Mouse (Mus musculus) embryonic facial prominence, embryonic 14.5 days (tissue): ENCODE results near the gene Trmt10b. TPM values are rescaled to one million over a fixed set of nuclear protein-coding genes. Genes with fewer than 3 reads are reported as not detected.

Source experiments
- ATAC-seq: fragments of 200-750 bp; cut with Nextera tagmentation; 2 replicates; pipeline ENCODE4 v1.8.0; 2017; ENCODE audit warnings: low read depth, moderate number of reproducible peaks, moderate TSS enrichment
- DNase-seq: peaks from one replicate; pipeline ENCODE4 v3.0.0-alpha.2; 2015; ENCODE audit warnings: low spot score
- H3K27ac ChIP-seq: fragments of 300-500 bp; sonication (generic); replicated peaks from 2 replicates; pipeline ENCODE4 v1.5.1; 2014; ENCODE audit warnings: low read depth, mild to moderate bottlenecking, low read length, moderate library complexity
- H3K27me3 ChIP-seq: fragments of 300-500 bp; sonication (generic); replicated peaks from 2 replicates; pipeline ENCODE4 v1.6.1; 2014; ENCODE audit warnings: low read length; ENCODE audit not compliant: control insufficient read depth, insufficient read depth
- H3K36me3 ChIP-seq: fragments of 300-500 bp; sonication (generic); 2 replicates; pipeline ENCODE4 v1.6.1; 2014; ENCODE audit warnings: low read length, mixed read lengths; ENCODE audit not compliant: control insufficient read depth, insufficient read depth
- H3K4me1 ChIP-seq: fragments of 300-500 bp; sonication (generic); 2 replicates; pipeline ENCODE4 v1.6.1; 2014; ENCODE audit warnings: antibody characterized with exemption, low read length; ENCODE audit not compliant: control insufficient read depth, insufficient read depth
- H3K4me2 ChIP-seq: fragments of 300-500 bp; sonication (generic); 2 replicates; pipeline ENCODE4 v1.6.1; 2014; ENCODE audit warnings: low read depth, mild to moderate bottlenecking, low read length, moderate library complexity, mixed read lengths
- H3K4me3 ChIP-seq: fragments of 300-500 bp; sonication (generic); 2 replicates; pipeline ENCODE4 v1.5.1; 2014; ENCODE audit warnings: low read depth, mild to moderate bottlenecking, low read length
- H3K9ac ChIP-seq: fragments of 300-500 bp; sonication (generic); 2 replicates; pipeline ENCODE4 v1.6.1; 2014; ENCODE audit warnings: low read depth, mild to moderate bottlenecking, low read length, moderate library complexity, mixed read lengths
- H3K9me3 ChIP-seq: fragments of 300-500 bp; sonication (generic); 2 replicates; pipeline ENCODE4 v1.6.1; 2016; ENCODE audit warnings: low read length; ENCODE audit not compliant: control insufficient read depth
- WGBS: fragments of 180-500 bp; shearing (Covaris S2); extraction: QIAGEN DNeasy Blood & Tissue Kit; methylation state at CpG from one replicate; pipeline ENCODE4 v1.1.7; 2014; 5-methylcytosine and 5-hydroxymethylcytosine counted together
- polyA plus RNA-seq: library from polyadenylated mRNA; unstranded; fragments of >200 nt; fragmentation: Nextera tagmentation; extraction: Ambion mirVana; gene quantifications from 2 replicates; pipeline ENCODE4 v1.2.1, GENCODE M21; 2014

Gene Trmt10b
- polyA plus RNA-seq, 1 experiment from 2014 or later = 18.7 TPM

GRCm38 (mm10) chr4:45320159-45320816 lies 23.4 kb downstream of the Trmt10b start:
- Histone ChIP-seq H3K4me1 (peaks cover 8% of the 10 kb centered on the region), H3K9me3 (peaks cover 4% of the 10 kb centered on the region; the same call in 1 of the 2 replicates), H3K4me2 (peak overlapping the region; percentile 67), H3K9ac (peak overlapping the region; percentile 94), H3K4me3 (peak overlapping the region; percentile 99), H3K27me3 (peaks cover 9% of the 10 kb centered on the region), H3K27ac (peak overlapping the region; percentile 77), H3K36me3 (peaks cover 30% of the 10 kb centered on the region)
- DNase-seq (peak; percentile 88), ATAC-seq (peak; percentile 93)
- WGBS = under 1% methylated on average over 32 of the region's 56 CpGs

- Histone ChIP-seq H3K9me3 (no peaks in the 10 kb centered on the region), H3K4me3 (no peak overlapping the region), H3K4me1 (no peaks in the 10 kb centered on the region), H3K27me3 (no peaks in the 10 kb centered on the region), H3K9ac (no peak overlapping the region), H3K36me3 (no peaks in the 10 kb centered on the region), H3K27ac (no peak overlapping the region), H3K4me2 (no peak overlapping the region)
- ATAC-seq (no peak), DNase-seq (peak; percentile 21)
- 74% methylated on average over 7 of the region's 7 CpGs for WGBS
Measured at GRCm38 (mm10) chr4:45331139-45331538, 34.2 kb downstream of the Trmt10b start.

- ATAC-seq = no peak
- no peak overlapping the region for H3K27ac ChIP-seq
- WGBS = 70% methylated on average over 3 of the region's 3 CpGs
- no peak overlapping the region for H3K9ac ChIP-seq
- no peaks in the 10 kb centered on the region for H3K36me3 ChIP-seq
- H3K27me3 ChIP-seq = no peaks in the 10 kb centered on the region
- H3K4me2 ChIP-seq = no peak overlapping the region
- no peak for DNase-seq
- H3K4me1 ChIP-seq = no peaks in the 10 kb centered on the region
- H3K9me3 ChIP-seq = no peaks in the 10 kb centered on the region
- no peak overlapping the region for H3K4me3 ChIP-seq
Measured at GRCm38 (mm10) chr4:45332466-45332865, 35.5 kb downstream of the Trmt10b start.

GRCm38 (mm10) chr4:45341226-45341625 lies 44.3 kb downstream of the Trmt10b start:
- H3K27me3 ChIP-seq = no peaks in the 10 kb centered on the region
- no peak for DNase-seq
- whole genome bisulfite sequencing = 60% methylated on average over 9 of the region's 9 CpGs
- peak overlapping the region; percentile 95 for H3K27ac ChIP-seq
- H3K9me3 ChIP-seq = no peaks in the 10 kb centered on the region
- ATAC-seq = no peak
- peak overlapping the region; percentile 65 for H3K4me2 ChIP-seq
- H3K4me1 ChIP-seq = peaks cover 11% of the 10 kb centered on the region
- no peaks in the 10 kb centered on the region; the same call in 1 of the 2 replicates for H3K36me3 ChIP-seq
- peak overlapping the region; percentile 91 for H3K4me3 ChIP-seq
- peak overlapping the region; percentile 96 for H3K9ac ChIP-seq

- Histone ChIP-seq H3K9me3 (no peaks in the 10 kb centered on the region), H3K27me3 (no peaks in the 10 kb centered on the region), H3K4me1 (peaks cover 11% of the 10 kb centered on the region), H3K4me2 (peak within 1 kb of the TSS; percentile 65), H3K4me3 (peak within 1 kb of the TSS; percentile 91), H3K36me3 (peaks cover 3% of the 10 kb centered on the region; the same call in 1 of the 2 replicates), H3K27ac (peak within 1 kb of the TSS; percentile 95), H3K9ac (peak within 1 kb of the TSS; percentile 96)
- ATAC-seq (peak; percentile 96), DNase-seq (peak; percentile 93)
- under 1% methylated on average over 15 of the region's 42 CpGs for WGBS
Measured at GRCm38 (mm10) chr4:45341669-45342249, 44.8 kb downstream of the Trmt10b start, which contains the start of gene Dcaf10. Dcaf10 (plus strand) TSS chr4:45342101.

- Histone ChIP-seq H3K4me1 (peaks cover 11% of the 10 kb centered on the region), H3K4me2 (peak within 1 kb of the TSS; percentile 65), H3K4me3 (peak within 1 kb of the TSS; percentile 91), H3K27ac (peak within 1 kb of the TSS; percentile 95), H3K36me3 (peaks cover 10% of the 10 kb centered on the region), H3K9me3 (no peaks in the 10 kb centered on the region), H3K27me3 (no peaks in the 10 kb centered on the region), H3K9ac (peak within 1 kb of the TSS; percentile 96)
- DNase-seq (peak; percentile 16), ATAC-seq (peak; percentile 84)
- 2% methylated on average over 33 of the region's 76 CpGs for WGBS
Measured at GRCm38 (mm10) chr4:45342286-45343155, 45.6 kb downstream of the Trmt10b start, which contains the start of gene Exosc3. Exosc3 (minus strand) TSS chr4:45342732.

GRCm38 (mm10) chr4:45356653-45357052 lies 59.7 kb downstream of the Trmt10b start:
- Histone ChIP-seq H3K4me2 (no peak overlapping the region), H3K36me3 (peaks cover 52% of the 10 kb centered on the region), H3K4me1 (no peaks in the 10 kb centered on the region), H3K4me3 (no peak overlapping the region), H3K9me3 (no peaks in the 10 kb centered on the region), H3K9ac (no peak overlapping the region), H3K27me3 (no peaks in the 10 kb centered on the region), H3K27ac (no peak overlapping the region)
- 84% methylated on average over 3 of the region's 3 CpGs for WGBS
- DNase-seq (no peak), ATAC-seq (no peak)
